Mouse (Mus musculus): ENCODE measurements around the gene Cldn13.
A peak's percentile ranks its signal among the peaks of the same experiment; 100 is the strongest.
"Not testable (repeated sequence)": the region's sequence is repeated elsewhere in the genome, so short reads cannot be mapped to it uniquely, and the experiment has no call there.

Gene Cldn13

DNA sequence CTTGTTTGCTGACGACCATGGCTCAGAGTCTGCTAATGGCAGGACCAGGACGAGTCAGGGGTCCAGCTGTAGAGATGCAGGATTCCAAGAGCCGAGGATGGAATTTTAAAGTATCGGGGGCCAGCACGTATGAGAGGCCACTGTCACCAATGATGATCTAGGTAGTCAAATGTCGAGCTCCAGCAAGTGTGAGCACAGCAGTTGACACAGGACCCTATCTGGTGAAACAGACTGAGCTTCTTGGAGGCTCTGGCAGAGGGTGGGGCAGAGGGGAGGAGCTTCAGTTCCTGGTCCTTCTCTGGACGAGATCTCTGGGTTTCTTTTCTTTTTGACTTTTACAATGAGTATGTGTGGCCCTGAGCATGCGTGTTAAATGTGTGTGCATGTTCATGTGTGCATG is at the start of gene Cldn13:
Cldn13 (minus strand) TSS at position 216 of the 400 bp plus-strand sequence.
- no peak for DNase-seq

- DNase-seq, result not testable (repeated sequence)
Measured at GRCm38 (mm10) chr5:134964655-134965054, 49.3 kb upstream of the Cldn13 start.

DNA sequence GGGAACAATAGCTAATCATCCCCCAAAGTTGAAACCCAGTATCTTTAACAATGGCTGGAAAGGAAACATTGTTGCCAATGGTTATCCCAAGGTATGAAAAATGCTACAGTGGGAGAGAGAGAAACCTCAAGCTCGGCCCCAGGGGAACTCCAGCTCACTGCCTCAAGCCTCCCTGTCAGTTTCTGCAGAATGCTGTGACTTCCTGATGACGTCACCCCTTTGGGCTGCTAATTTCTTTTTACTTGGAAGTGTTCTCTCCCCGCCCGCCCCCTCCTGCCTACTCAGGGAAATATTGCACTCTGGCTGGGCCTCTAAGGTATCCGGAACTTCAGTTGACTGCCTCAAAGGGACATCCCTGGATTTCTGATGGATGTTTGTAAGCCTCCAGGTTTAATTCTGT is 48.2 kb upstream of the Cldn13 start:
- DNase-seq, result peak; percentile 40

DNA sequence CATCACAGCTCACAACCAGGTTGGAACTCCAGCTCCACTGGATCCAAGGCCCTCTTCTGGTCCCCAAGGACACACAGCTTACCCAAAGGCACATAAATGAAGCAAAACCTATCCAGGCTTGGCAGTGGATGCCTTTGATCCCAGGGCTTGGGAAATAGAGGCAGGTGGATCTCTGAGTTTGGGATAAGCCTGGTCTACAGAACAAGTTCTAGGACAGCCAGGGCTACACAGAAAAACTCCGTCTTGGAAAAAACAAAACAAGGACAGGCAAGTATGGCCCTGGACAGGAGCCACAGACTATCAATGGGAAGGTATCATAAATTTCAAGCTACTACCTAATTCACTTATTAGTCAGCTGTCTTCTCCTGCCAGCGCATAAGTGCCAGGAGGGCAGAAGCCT is 46.2 kb upstream of the Cldn13 start:
- no peak for DNase-seq

GRCm38 (mm10) chr5:134960430-134960829 is 45.1 kb upstream of the Cldn13 start:
- DNase-seq, result no peak

DNA sequence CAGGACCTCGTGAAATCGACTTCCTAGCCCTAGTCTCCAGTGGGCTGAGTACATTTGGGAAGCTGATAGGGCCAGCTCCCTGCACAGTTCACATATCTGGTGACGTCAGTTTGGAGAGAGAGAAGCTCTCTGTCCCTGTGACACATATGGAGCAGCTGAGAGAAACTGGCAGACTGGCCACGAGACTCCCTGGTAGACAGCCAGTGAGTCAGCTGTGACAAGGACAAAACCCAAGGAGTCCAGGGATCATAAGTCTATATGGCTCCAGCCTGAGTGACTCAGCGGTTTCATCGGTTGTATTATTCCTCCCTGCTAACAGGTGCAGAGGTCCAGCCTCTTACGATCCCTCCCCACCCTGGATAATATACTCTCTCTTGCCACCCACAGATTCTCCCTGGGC is 43.8 kb upstream of the Cldn13 start:
- DNase-seq, result no peak

DNA sequence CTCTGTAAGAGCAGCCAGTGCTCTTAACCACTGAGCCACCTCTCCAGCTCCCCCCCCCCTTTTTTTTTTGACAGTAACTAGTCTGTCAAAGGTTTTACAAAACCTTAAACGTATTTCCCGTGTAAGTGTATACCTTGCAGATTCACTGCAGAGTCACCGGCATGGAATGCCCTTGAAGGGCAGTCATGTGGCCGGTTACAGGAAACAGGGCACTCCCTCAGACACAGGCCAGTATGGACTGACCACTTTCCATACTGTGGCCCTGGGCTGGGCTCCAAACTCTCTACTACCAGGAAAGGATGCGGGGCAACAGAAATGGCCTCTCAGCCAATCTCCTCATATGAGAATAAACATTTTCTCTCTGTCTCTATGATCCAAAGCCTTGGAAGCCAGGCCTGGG is 40.2 kb upstream of the Cldn13 start:
- no peak for DNase-seq

DNA sequence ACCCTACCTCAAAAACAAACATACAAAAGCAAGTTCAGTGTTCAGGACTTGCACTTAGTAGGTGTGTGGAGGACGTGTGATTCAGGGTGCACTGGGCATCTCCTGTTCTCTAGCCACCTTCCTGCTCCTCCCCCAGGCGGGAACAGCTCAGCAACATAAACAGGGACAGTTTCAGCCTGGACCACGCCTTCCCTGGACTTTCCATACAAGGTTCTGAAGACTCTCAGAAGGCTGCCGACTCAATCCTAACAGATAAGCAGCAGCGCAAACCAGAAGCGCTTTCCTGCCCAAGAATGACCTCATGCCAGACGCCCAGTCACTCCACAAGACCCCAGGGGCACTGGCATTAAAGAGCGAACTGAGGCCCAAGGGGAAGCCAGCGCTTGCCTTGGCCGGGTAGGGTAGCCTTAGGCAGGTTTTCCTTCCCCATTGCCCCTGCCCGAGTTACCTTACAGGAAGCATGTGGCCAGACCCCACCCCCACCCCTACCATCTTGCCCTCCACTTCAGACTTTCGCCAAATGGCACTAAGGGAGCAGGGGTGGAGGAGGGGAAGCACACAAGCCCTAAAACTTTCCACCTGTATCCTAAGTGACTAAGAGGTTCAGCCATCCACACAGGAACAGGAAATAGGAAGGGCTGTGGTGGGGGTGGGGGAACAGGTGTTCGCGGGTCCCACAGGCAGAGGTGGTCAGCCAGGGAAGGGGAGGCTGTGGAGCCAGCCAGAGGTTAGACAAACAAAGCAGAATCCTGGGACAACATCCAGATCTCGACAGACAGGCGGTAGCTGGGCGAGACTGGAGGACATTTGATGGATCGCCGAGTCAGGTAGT is 35.9 kb upstream of the Cldn13 start:
- DNase-seq, result peak; percentile 30

DNA sequence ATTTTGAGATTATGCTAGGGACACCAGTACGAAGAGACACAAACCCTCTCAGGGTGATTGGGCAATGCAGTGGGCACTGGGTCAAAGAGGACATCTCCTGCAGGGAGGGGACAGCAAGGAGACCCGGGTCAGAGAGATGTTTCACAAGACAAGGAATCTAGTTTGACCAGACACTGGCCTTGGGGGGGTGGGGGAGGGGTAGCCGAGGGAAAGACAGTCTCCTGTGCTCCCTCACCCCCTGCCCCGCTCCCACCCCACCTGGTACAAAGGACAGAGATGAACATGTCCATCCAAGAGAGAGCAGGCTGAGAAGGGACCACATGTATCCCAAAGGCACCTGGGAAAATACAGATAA is 32.7 kb upstream of the Cldn13 start:
- DNase-seq, result no peak

DNA sequence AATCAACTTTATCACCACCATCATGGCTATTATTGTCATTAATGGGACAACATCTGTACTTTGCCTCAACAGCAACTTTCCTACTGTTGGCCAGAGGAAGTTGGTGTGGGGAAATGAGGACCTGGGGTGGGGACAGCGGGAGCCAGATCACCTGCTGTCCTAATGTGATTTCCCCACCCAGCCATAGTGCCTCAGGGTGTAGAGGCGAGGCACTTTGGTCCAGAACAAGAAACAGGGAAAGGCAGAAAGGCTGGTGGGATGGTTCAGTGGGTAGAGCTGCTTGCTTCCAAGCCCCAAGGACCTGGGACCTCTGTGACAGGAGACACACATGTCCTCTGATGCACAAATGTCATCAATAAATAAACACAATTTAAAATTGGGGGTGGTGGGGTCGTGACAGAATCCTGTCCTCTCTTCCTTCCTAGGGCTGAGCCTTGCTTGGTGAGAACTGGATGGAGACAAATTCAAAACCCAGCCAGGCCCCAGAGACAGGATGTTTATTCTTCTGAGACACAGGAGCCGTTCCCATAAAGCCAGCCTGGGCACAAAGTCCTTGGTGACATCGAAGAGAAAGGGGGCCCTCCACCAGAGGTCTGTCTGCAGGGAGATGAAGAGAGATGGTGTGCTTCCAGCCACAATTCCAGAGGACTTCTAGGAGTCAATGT is 32.2 kb upstream of the Cldn13 start:
- DNase-seq, result no peak

DNA sequence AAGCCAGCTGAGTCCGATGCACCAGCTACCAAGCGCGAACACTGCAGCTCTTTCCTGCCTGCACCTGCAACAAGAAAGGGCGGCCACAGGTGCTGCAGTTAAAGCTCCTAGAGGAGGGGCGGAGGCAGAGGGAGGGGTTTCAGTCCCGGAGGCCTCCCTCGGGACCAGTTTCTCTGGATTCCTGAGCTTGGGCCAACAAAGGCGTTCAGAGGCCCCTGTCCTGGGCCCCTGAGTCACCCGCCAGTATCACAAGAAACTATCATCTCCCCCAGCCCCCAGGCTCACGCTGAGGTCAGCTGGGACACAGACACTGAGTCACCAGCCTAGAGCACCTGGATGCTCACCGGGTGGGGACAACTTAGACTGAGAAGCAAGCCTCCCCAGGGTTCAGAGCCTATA is 31.5 kb upstream of the Cldn13 start, which contains the start of gene Cldn4:
Cldn4 (minus strand) TSS at position 78 of the 399 bp plus-strand sequence.
- DNase-seq, result peak; percentile 62

DNA sequence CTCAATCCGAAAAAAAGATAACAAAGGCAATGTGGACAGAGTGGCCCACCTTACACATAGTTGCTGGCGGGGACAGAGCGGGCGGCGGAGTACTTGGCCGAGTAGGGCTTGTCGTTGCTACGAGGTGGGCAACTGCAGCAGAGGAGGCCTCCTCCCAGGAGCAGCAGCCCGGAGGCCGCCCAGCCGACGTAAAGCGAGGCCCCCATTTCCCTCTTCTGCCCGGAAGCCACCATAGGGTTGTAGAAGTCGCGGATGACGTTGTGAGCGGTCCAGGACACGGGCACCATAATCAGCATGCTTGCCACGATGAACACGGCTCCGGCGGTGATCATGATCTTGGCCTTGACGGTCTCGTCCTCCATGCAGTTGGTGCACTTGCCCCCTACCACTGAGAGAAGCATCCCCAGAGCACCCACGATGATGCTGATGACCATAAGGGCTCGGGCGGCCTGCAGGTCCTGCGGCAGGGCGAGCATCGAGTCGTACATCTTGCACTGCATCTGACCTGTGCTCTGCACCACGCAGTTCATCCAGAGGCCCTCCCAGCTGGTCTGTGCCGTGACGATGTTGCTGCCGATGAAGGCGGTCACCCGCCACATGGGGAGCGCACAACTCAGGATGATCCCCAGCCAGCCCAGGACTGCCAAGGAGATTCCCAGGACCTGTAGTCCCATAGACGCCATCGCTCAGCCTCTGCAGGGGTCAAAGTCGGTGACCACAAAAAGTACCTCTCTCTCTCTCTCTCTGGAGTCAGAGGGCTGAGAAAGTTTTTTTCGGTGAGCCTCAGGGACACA is 30.9 kb upstream of the Cldn13 start:
- peak; percentile 26 for DNase-seq

GRCm38 (mm10) chr5:134945266-134945959 is 30.1 kb upstream of the Cldn13 start:
- DNase-seq, result no peak

DNA sequence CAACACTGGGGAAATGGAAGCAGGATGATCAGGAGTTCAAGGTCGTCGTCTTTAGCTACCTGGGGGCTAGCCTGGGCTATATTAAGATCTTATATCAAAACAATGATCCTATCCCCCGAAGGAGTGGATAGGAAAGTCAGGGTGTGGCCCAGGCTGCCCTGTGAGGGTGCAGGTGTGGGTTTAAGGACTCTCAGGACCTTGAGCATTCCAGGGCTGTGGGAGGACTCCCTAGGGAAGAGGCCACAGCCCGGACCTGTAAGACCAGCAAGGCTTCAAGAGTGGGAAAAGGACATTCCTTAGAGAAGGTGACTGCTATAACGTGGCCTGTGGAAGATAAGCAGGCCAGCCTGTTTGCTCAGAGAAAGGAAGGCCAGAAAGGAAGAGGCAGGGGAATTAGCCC is 28.9 kb upstream of the Cldn13 start:
- DNase-seq, result no peak

- DNase-seq, result no peak
Measured at GRCm38 (mm10) chr5:134942740-134943139, 27.4 kb upstream of the Cldn13 start.

- peak; percentile 30 for DNase-seq
Measured at GRCm38 (mm10) chr5:134941472-134942209, 26.3 kb upstream of the Cldn13 start.

GRCm38 (mm10) chr5:134939554-134939953 is 24.2 kb upstream of the Cldn13 start:
- not testable (repeated sequence) for DNase-seq

DNA sequence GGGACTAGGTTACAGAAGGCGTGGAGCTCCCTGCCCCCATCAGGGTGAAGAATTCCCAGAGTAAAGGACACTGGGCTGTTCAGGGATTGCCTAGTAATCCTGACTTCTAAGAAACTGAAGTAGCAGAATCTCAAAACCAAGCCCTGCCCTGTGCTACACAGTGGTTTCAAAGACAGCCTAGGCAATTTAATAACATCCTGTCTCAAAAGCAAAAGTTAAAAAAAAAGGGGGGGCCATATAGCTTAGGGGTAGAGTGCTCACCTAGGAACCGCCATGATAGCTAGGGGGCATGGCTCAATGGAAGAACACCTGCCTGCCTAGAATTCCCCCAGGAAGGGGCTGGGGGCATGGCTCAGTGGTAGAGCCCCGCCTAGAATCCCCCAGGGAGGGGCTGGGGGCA is 23.7 kb upstream of the Cldn13 start:
- DNase-seq, result no peak

DNA sequence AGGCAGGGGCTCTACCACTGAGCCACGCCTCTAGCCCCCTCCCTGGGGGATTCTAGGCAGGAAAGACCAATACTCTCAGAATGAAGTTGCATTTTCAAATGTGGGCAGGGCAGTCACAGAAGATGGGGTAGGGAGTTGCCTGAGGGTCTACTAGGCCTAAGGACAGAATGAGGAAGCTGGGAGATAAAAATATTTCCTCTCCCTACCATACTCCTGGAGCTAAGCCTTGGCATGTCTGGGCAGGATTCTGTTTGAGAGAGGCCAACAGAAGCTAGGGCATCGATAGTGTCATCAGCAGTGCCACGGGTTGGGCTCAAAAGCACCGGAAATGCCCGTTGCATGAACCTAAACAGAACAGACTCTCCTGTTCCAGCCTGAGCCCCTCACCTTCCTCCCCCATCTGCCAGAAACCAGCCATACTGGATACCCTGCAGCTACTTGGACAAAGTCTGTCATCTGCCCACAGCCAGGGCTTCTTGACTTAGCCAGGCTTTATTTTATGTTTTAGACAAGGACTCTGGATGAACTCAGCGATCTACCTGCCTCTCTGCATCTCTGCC is 21.4 kb upstream of the Cldn13 start:
- no peak for DNase-seq

DNA sequence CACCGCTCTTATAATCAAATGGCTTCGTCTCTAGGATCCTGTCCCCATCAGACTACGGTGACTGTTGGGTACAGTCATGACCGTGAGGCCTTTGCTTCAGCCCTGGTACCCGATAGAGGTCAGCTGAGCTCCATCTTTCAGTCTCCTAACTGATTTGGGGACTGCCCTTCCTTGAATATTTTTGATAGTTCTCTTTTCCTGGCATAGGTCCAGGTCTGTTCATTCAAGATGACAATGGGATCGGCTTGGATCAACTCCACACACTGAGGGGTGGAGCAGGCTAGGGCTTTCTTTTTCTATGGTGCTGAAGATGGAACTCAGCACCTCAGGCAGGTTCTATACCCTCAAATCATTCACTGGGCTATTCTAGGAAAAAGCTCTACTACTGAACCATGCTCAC is 20.7 kb upstream of the Cldn13 start:
- no peak for DNase-seq

- no peak for DNase-seq
Measured at GRCm38 (mm10) chr5:134934666-134935065, 19.3 kb upstream of the Cldn13 start.

- DNase-seq, result not testable (repeated sequence)
Measured at GRCm38 (mm10) chr5:134933686-134934085, 18.4 kb upstream of the Cldn13 start.
